Mouse (Mus musculus) stomach, embryonic 15.5 days (tissue): Measurements from ENCODE around the gene Ahcy. TPM values are rescaled to one million over a fixed set of nuclear protein-coding genes. Genes with fewer than 3 reads are reported as not detected.
"Not testable (repeated sequence)": the region's sequence is repeated elsewhere in the genome, so short reads cannot be mapped to it uniquely, and the experiment has no call there.

Experiments used
- ATAC-seq: fragments of 200-750 bp; cut with Nextera tagmentation; 2 replicates; pipeline ENCODE4 v1.8.0; 2017; ENCODE audit warnings: low read depth, moderate number of reproducible peaks, moderate TSS enrichment; ENCODE audit not compliant: insufficient read depth, low FRiP score
- H3K27ac ChIP-seq: fragments of 300-500 bp; sonication (generic); 2 replicates; pipeline ENCODE4 v1.5.1; 2015; ENCODE audit warnings: mild to moderate bottlenecking, inconsistent platforms
- H3K27me3 ChIP-seq: fragments of 300-500 bp; sonication (generic); replicated peaks from 2 replicates; pipeline ENCODE4 v1.6.1; 2015; ENCODE audit warnings: inconsistent platforms
- H3K36me3 ChIP-seq: fragments of 300-500 bp; sonication (generic); 2 replicates; pipeline ENCODE4 v1.6.1; 2015; ENCODE audit warnings: inconsistent platforms
- H3K4me1 ChIP-seq: fragments of 300-500 bp; sonication (generic); 2 replicates; pipeline ENCODE4 v1.6.1; 2015; ENCODE audit warnings: inconsistent platforms
- H3K4me2 ChIP-seq: fragments of 300-500 bp; sonication (generic); 2 replicates; pipeline ENCODE4 v1.6.1; 2015; ENCODE audit warnings: mild to moderate bottlenecking, inconsistent platforms
- H3K4me3 ChIP-seq: fragments of 300-500 bp; sonication (generic); replicated peaks from 2 replicates; pipeline ENCODE4 v1.5.1; 2015; ENCODE audit warnings: inconsistent platforms
- H3K9ac ChIP-seq: fragments of 300-500 bp; sonication (generic); 2 replicates; pipeline ENCODE4 v1.6.1; 2015; ENCODE audit warnings: inconsistent platforms
- H3K9me3 ChIP-seq: fragments of 300-500 bp; sonication (generic); 2 replicates; pipeline ENCODE4 v1.6.1; 2016; ENCODE audit warnings: inconsistent platforms
- WGBS: fragments of 180-500 bp; shearing (Covaris S2); methylation state at CpG from one replicate; pipeline ENCODE4 v1.1.7; 2015; 5-methylcytosine and 5-hydroxymethylcytosine counted together
- polyA plus RNA-seq: library from polyadenylated mRNA; unstranded; fragments of >200 nt; fragmentation: Nextera tagmentation; extraction: Ambion mirVana; gene quantifications from 2 replicates; pipeline ENCODE4 v1.2.1, GENCODE M21; 2015

Gene Ahcy
- polyA plus RNA-seq, 1 experiment from 2014 or later, result 63.5 TPM

DNA sequence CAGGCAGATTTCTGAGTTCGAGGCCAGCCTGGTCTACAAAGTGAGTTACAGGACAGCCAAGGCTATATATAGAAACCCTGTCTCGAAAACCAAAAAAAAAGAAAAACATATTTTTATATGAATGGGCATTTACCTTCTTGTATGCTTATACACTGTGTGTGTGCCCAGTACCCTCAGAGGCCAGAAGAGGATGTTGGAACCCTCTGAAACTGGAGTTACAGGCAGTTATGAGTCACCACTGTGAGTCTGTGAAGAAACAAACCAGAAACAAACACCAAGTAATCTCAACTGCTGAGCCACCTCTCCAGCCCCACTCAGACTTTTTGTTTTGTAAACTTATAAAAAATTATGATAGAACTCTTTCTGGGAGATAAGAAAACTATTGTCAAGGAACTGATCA is 27.5 kb downstream of the Ahcy start:
- ATAC-seq, result no peak
- Histone ChIP-seq H3K4me3 (no peak overlapping the region), H3K27ac (no peak overlapping the region), H3K27me3 (no peaks in the 10 kb centered on the region), H3K9me3 (no peaks in the 10 kb centered on the region), H3K36me3 (no peaks in the 10 kb centered on the region), H3K4me2 (no peak overlapping the region), H3K4me1 (peaks cover 11% of the 10 kb centered on the region; the same call in 1 of the 2 replicates), H3K9ac (no peak overlapping the region)
- 76% methylated on average over 2 of the region's 2 CpGs for WGBS

DNA sequence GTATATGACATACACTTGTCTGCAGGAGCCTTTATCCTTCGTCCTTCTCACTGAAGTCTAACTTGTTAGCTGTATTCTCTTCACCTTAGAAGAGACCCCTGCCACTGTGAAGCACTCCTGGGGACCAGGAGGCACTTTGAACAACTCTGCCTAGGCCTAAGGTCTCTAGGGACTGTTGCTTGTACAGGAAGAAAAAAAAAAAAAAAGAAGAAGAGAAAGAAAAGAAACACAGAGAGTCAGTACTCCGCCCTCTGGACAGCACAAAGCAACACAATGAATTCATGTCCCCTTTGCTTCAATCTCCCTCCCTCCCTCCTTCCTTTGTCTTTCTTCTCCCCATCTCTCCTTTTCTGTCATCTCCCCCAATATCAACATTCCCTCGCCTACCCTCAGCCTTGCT is 29.2 kb downstream of the Ahcy start:
- WGBS, result 69% methylated on average over 3 of the region's 3 CpGs
- no peak overlapping the region for H3K4me3 ChIP-seq
- no peak overlapping the region for H3K4me2 ChIP-seq
- H3K9me3 ChIP-seq, result no peaks in the 10 kb centered on the region
- peaks cover 2% of the 10 kb centered on the region; the same call in 1 of the 2 replicates for H3K4me1 ChIP-seq
- no peaks in the 10 kb centered on the region for H3K27me3 ChIP-seq
- no peak for ATAC-seq
- no peak overlapping the region for H3K9ac ChIP-seq
- H3K27ac ChIP-seq, result no peak overlapping the region
- H3K36me3 ChIP-seq, result no peaks in the 10 kb centered on the region

DNA sequence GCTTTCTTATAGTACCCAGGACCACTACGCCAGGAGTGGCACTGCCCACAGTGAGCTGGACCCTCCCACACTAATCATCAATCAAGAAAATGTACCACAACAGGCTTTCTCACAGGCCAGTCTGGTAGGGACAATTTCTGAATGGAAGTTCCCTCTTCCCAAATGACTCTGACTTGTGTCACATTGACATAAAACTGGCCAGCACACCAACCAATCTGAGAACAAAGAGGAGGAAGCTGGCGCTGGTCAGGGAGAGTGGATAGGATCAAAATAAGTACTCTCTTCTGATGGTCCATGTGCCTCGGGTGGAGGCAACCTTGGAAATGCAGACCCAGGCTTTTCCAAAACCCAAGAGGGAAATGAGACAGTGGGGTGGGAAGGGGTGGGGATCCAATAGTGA is 29.8 kb downstream of the Ahcy start:
- 56% methylated on average over 3 of the region's 3 CpGs for WGBS
- no peak overlapping the region for H3K4me2 ChIP-seq
- no peak overlapping the region for H3K9ac ChIP-seq
- no peaks in the 10 kb centered on the region for H3K36me3 ChIP-seq
- no peak overlapping the region for H3K4me3 ChIP-seq
- no peaks in the 10 kb centered on the region for H3K4me1 ChIP-seq
- no peaks in the 10 kb centered on the region for H3K9me3 ChIP-seq
- no peaks in the 10 kb centered on the region for H3K27me3 ChIP-seq
- ATAC-seq, result no peak
- H3K27ac ChIP-seq, result no peak overlapping the region

DNA sequence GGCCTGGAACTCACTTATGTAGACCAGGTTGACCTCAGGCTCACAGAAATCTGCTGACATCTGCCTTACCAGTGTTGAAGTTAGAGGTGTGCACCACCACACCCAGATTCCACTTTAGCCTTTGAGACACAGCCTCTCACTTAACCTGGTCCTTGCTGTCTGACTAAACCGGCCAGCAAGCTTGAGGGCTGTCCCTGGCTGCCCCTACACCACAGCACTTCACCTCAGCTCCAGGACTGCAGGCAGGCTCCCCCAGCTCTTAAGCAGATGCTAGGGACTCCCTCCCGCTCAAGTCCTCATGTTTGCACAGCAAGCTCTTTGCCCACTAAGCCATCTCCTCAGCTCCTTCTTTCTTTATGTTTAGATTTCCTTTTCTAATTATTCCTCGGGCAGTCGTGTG is 34.3 kb downstream of the Ahcy start:
- Histone ChIP-seq H3K4me3 (no peak overlapping the region), H3K36me3 (no peaks in the 10 kb centered on the region), H3K9me3 (no peaks in the 10 kb centered on the region), H3K4me2 (no peak overlapping the region), H3K4me1 (no peaks in the 10 kb centered on the region), H3K27ac (no peak overlapping the region), H3K27me3 (no peaks in the 10 kb centered on the region), H3K9ac (no peak overlapping the region)
- WGBS, result 47% methylated on average over 4 of the region's 4 CpGs
- no peak for ATAC-seq

DNA sequence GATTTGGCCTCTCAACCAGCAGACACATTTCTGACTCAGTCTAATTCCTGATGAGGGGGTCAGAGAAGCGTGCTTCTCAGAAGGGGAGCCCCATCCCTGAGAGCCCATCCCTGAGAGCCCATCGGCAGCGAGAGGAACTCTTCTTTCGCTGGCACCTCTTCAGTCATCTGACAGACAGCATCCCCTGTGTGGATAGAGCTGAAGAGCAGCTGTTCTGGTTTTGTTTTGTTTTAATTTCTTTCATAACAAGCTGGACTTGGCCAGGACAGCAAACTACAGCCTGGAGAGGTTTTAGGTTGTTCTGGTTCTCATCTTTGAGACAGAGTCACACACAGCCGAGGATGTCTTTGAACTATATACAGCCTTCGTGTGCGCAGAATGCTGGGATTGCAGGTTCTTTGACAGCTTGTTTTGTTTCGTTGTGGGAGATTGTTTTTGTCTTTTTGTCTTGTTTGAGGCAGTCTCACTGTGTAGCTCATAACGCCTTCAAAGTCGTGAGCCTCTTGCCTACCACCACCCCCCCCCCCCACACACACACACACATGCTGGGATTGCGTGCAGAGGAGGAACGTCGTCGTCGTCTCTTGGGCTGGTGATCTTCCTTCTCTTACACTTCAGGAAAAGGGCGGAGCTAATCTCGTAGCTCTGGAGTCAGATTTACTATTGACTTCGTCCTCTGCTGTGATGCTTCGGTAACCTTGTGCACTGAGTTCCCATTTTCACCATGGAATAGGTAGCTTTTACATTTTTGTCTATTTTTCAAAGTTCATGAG is 41.2 kb downstream of the Ahcy start:
- ATAC-seq, result peak; percentile 39; the same call in 1 of the 2 replicates
- H3K36me3 ChIP-seq, result no peaks in the 10 kb centered on the region
- WGBS, result 23% methylated on average over 19 of the region's 19 CpGs

DNA sequence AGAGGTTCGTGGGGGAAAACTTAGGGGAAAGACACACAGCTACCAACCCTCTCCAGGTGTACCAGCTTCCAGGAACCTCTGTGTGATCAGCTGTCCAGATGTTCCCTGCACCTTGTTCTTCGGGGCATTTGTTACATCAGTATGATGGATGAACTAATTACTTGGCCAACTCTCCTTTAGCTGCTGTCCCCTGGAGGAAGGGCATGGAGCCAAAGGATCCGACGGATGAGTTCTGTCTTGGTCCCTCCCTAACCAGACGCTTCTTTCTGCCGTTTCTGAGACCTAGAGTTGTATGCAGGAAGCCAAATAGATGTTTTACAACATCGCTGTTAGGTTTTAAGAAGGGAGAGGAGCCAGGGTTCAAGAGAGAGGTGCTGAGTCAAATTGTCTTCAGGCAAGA is 43.5 kb downstream of the Ahcy start:
- 41% methylated on average over 7 of the region's 7 CpGs for WGBS
- no peak for ATAC-seq
- peaks cover 14% of the 10 kb centered on the region for H3K4me1 ChIP-seq

More for the DNA sequence above, 41.2 kb downstream of the Ahcy start:
- Histone ChIP-seq H3K9ac (no peak overlapping the region), H3K27me3 (no peaks in the 10 kb centered on the region), H3K4me1 (peaks cover 14% of the 10 kb centered on the region), H3K4me3 (no peak overlapping the region), H3K9me3 (no peaks in the 10 kb centered on the region), H3K4me2 (peak overlapping the region; percentile 16; the same call in 1 of the 2 replicates), H3K27ac (peak overlapping the region; percentile 48; the same call in 1 of the 2 replicates)

DNA sequence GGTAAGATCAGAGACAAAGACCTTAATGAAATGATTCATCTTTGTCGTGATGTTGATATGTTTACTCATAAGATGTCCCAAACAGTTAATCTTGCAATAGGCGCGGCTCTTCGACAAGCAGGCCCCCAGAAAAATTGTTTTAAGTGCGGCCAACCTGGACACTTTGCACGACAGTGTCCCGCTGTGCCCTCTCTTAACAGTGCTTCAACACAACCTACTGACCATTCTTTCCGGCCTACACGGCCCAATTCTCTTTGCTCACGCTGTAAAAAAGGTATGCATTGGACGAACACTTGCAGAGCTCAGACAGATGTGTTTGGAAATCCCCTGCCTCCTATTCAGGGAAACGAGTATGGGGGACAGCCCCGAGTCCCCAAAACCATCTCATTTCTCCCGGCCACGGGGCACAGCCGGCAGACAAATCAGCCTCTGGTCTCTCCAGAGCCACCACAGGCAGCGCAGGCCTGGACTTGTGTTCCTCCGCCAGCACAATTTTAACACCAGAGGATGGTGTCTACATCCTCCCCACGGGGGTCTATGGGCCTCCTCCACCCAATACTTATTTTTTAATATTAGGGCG is 54.0 kb downstream of the Ahcy start:
- H3K4me2 ChIP-seq, result peak overlapping the region; percentile 93; the same call in 1 of the 2 replicates
- not testable (repeated sequence) for H3K36me3 ChIP-seq, ATAC-seq, H3K4me3 ChIP-seq, H3K27ac ChIP-seq, H3K9ac ChIP-seq, H3K9me3 ChIP-seq, H3K4me1 ChIP-seq, H3K27me3 ChIP-seq
- WGBS, result 47% methylated on average over 20 of the region's 20 CpGs

More for the DNA sequence above, 43.5 kb downstream of the Ahcy start:
- H3K36me3 ChIP-seq, result no peaks in the 10 kb centered on the region
- H3K27ac ChIP-seq, result no peak overlapping the region; the same call in 1 of the 2 replicates
- H3K27me3 ChIP-seq, result no peaks in the 10 kb centered on the region
- H3K9ac ChIP-seq, result no peak overlapping the region
- H3K4me2 ChIP-seq, result no peak overlapping the region
- H3K9me3 ChIP-seq, result no peaks in the 10 kb centered on the region
- H3K4me3 ChIP-seq, result no peak overlapping the region

DNA sequence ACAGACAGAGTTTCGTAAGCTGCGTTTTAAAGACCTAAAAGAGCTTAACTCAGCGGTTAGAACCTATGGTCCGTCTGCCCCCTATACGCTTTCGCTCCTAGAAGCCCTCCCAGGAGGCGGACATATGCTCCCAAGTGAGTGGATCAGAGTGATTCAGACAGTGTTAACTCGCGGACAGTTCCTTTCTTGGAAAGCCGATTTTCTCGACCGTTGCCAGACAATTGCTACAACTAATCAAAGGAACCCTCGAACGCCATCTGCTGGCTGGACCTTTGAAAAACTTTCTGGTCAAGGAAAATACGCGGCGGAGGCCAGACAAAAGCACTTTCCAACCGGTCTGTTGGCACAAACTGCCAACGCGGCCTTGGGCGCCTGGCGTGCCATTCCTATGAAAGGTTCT is 54.6 kb downstream of the Ahcy start:
- Histone ChIP-seq H3K27me3 (no peaks in the 10 kb centered on the region), H3K4me1 (no peaks in the 10 kb centered on the region), H3K4me3 (peak overlapping the region; percentile 46), H3K9me3 (no peaks in the 10 kb centered on the region), H3K27ac (peak overlapping the region; percentile 87), H3K9ac (peak overlapping the region; percentile 38; the same call in 1 of the 2 replicates), H3K4me2 (peak overlapping the region; percentile 93), H3K36me3 (no peaks in the 10 kb centered on the region)
- under 1% methylated on average over 22 of the region's 22 CpGs for WGBS
- peak; percentile 79 for ATAC-seq

DNA sequence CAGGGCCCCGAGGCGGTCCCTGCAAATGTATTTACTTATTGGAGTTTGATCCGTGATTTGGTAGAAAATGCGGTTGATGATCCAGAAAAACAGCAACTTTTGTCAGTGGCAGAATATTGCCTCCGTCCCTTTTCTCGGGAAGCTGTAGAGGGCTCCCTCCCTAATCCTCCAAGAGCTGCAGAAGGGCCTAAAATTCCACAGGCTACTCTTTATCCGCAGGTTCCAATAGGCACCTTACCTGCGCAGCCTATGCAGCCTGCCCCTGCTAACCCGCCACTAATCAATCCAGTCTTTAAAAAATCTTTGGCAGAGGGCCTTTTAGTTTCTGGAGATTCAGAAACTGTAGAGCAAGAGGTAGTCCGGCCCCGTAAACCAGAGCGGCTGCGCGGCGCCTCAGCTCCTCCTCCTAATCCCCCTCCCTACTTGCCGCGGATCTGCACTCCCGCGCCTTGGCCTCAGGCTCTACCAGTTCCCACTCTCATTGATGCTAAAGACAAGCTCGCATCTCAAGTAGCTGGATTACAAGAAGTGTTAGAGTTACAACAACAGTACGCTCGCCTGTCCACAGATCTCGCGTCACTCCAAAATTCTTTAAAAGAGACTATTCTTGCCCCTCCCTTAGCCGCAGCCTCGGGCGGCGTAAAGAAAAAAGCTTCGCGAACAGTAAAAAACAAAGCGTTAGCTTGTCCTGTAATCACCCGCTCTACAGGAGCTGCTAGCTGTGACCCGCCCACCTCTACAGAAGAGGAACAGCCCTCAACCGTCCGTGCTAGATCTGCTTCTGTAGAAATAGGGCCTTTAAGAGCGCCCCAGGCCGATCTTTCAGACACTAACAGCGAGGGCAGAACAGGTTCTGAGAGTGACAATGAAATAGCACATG is 55.3 kb downstream of the Ahcy start:
- Histone ChIP-seq H3K4me3 (peak overlapping the region; percentile 46), H3K4me2 (peak overlapping the region; percentile 93), H3K9me3 (no peaks in the 10 kb centered on the region), H3K27me3 (no peaks in the 10 kb centered on the region), H3K27ac (peak overlapping the region; percentile 87), H3K36me3 (no peaks in the 10 kb centered on the region), H3K9ac (peak overlapping the region; percentile 38; the same call in 1 of the 2 replicates), H3K4me1 (no peaks in the 10 kb centered on the region)
- WGBS, result under 1% methylated on average over 38 of the region's 38 CpGs
- peak; percentile 86 for ATAC-seq

DNA sequence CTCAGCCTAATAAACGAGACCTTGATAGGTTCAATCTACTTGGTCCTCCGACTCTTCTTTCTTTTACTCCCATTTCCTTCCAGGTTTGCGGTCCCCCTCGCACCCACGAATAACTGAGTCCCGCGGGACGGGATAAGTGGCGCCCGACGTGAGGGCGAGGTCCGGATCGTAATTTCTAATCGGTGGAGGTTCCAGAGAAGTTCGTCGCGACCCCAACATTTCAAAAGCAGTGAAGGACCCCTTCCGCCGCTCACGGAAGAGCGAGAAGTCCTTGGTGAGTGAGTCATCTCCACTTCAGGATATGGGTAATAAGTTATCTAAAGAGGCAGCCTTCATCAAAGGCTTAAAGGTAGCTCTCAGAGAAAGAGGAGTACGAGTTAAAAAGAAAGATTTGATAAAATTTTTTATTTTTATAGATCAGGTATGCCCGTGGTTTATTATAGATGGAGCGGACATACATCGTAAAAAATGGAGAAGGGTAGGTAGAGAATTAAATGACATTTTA is 56.0 kb downstream of the Ahcy start, which contains the start of gene Gm14226:
Gene Gm14226, plus strand, starts transcription at position 16 of the 505 bp plus-strand sequence.
- peak within 1 kb of the TSS; percentile 46 for H3K4me3 ChIP-seq
- not testable (repeated sequence) for H3K36me3 ChIP-seq, ATAC-seq, H3K9me3 ChIP-seq, H3K27me3 ChIP-seq, H3K4me1 ChIP-seq
- H3K4me2 ChIP-seq, result peak within 1 kb of the TSS; percentile 93
- WGBS, result 1% methylated on average over 24 of the region's 26 CpGs
- H3K9ac ChIP-seq, result peak within 1 kb of the TSS; percentile 38; the same call in 1 of the 2 replicates
- peak within 1 kb of the TSS; percentile 87; the same call in 1 of the 2 replicates for H3K27ac ChIP-seq

DNA sequence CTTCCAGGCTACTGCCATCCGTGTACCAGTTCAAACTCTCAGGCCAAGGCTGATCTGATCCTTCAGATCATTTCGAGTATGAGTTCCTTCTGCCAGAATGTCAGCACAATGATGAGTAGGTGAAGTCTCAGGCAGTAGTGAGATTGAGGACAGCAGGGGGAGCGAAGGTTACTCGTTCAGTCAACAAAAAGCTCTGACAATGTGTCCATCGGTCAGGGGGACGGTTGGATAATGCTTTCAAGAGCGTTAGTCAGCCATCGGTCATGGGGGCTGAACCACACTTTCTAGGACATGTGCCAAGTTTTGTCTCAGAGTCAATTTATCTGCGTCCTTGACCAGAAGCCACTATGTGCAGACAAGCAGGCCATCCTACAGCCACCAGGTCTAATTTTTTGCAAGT is 57.5 kb downstream of the Ahcy start:
- H3K9me3 ChIP-seq, H3K27me3 ChIP-seq, H3K4me2 ChIP-seq, ATAC-seq, H3K4me1 ChIP-seq, H3K9ac ChIP-seq, H3K27ac ChIP-seq, H3K4me3 ChIP-seq, H3K36me3 ChIP-seq: not testable (repeated sequence)
- 39% methylated on average over 6 of the region's 9 CpGs for WGBS
